Mouse (Mus musculus) intestine, embryonic 15.5 days (tissue): Measurements from ENCODE around the gene Chkb. TPM values are rescaled to one million over a fixed set of nuclear protein-coding genes. Genes with fewer than 3 reads are reported as not detected.

Experiments
- ATAC-seq: fragments of 200-750 bp; cut with Nextera tagmentation; 2 replicates; pipeline ENCODE4 v1.8.0; 2017; ENCODE audit warnings: moderate TSS enrichment, moderate library complexity
- H3K27ac ChIP-seq: fragments of 300-500 bp; sonication (generic); 2 replicates; pipeline ENCODE4 v1.5.1; 2015; ENCODE audit warnings: mild to moderate bottlenecking, inconsistent platforms
- H3K27me3 ChIP-seq: fragments of 300-500 bp; sonication (generic); replicated peaks from 2 replicates; pipeline ENCODE4 v1.6.1; 2015; ENCODE audit warnings: inconsistent platforms
- H3K36me3 ChIP-seq: fragments of 300-500 bp; sonication (generic); 2 replicates; pipeline ENCODE4 v1.6.1; 2015; ENCODE audit warnings: inconsistent platforms
- H3K4me1 ChIP-seq: fragments of 300-500 bp; sonication (generic); replicated peaks from 2 replicates; pipeline ENCODE4 v1.6.1; 2015; ENCODE audit warnings: inconsistent platforms
- H3K4me2 ChIP-seq: fragments of 300-500 bp; sonication (generic); replicated peaks from 2 replicates; pipeline ENCODE4 v1.6.1; 2015; ENCODE audit warnings: mild to moderate bottlenecking, inconsistent platforms
- H3K4me3 ChIP-seq: fragments of 300-500 bp; sonication (generic); replicated peaks from 2 replicates; pipeline ENCODE4 v1.5.1; 2015; ENCODE audit warnings: inconsistent platforms
- H3K9ac ChIP-seq: fragments of 300-500 bp; sonication (generic); 2 replicates; pipeline ENCODE4 v1.6.1; 2015; ENCODE audit warnings: inconsistent platforms
- H3K9me3 ChIP-seq: fragments of 300-500 bp; sonication (generic); 2 replicates; pipeline ENCODE4 v1.6.1; 2016; ENCODE audit warnings: inconsistent platforms
- WGBS: fragments of 180-500 bp; shearing (Covaris S2); methylation state at CpG from one replicate; pipeline ENCODE4 v1.1.7; 2015; 5-methylcytosine and 5-hydroxymethylcytosine counted together
- polyA plus RNA-seq: library from polyadenylated mRNA; unstranded; fragments of >200 nt; fragmentation: Nextera tagmentation; extraction: Ambion mirVana; gene quantifications from 2 replicates; pipeline ENCODE4 v1.2.1, GENCODE M21; 2015

The Chkb gene
- 52.6 and 61.8 TPM in 2 replicates for polyA plus RNA-seq

- no peaks in the 10 kb centered on the region for H3K9me3 ChIP-seq
- H3K27me3 ChIP-seq, result no peaks in the 10 kb centered on the region
- peak within 1 kb of the TSS; percentile 88 for H3K4me2 ChIP-seq
- H3K36me3 ChIP-seq, result peaks cover 15% of the 10 kb centered on the region
- H3K4me1 ChIP-seq, result 0 out of 2 replicates have a peak, but pooled peaks cover 4% of the 10 kb centered on the region
- peak within 1 kb of the TSS; percentile 81 for H3K4me3 ChIP-seq
- WGBS, result under 1% methylated on average over 70 of the region's 70 CpGs
- peak within 1 kb of the TSS; percentile 99 for H3K27ac ChIP-seq
- peak within 1 kb of the TSS; percentile 83 for H3K9ac ChIP-seq
- peak; percentile 96 for ATAC-seq
These were observed at the start of gene Chkb, which contains the start of the genes C730034F03Rik and Gm44502 for GRCm38 (mm10) chr15:89429352-89430221. Gene Chkb, minus strand, starts transcription at chr15:89429908. Gene C730034F03Rik, plus strand, starts transcription at chr15:89429589. Gene Gm44502, minus strand, starts transcription at chr15:89429696.

- no peak overlapping the region for H3K9ac ChIP-seq
- H3K4me2 ChIP-seq, result no peak overlapping the region
- no peaks in the 10 kb centered on the region for H3K9me3 ChIP-seq
- ATAC-seq, result no peak
- H3K4me3 ChIP-seq, result no peak overlapping the region
- H3K4me1 ChIP-seq, result peaks cover 8% of the 10 kb centered on the region; the same call in 1 of the 2 replicates
- no peaks in the 10 kb centered on the region for H3K36me3 ChIP-seq
- no peak overlapping the region for H3K27ac ChIP-seq
- no peaks in the 10 kb centered on the region for H3K27me3 ChIP-seq
- WGBS, result 84% methylated on average over 3 of the region's 3 CpGs
These were observed 48.9 kb upstream of the Chkb start for GRCm38 (mm10) chr15:89478622-89479021.

- WGBS, result 69% methylated on average over 8 of the region's 8 CpGs
These were observed 48.1 kb upstream of the Chkb start for GRCm38 (mm10) chr15:89477806-89478205.

GRCm38 (mm10) chr15:89477091-89477491 lies 47.4 kb upstream of the Chkb start, which contains the start of gene Arsa:
Gene Arsa, minus strand, starts transcription at chr15:89477425.
- Histone ChIP-seq H3K36me3 (no peaks in the 10 kb centered on the region), H3K4me3 (peak within 1 kb of the TSS; percentile 55), H3K4me2 (peak within 1 kb of the TSS; percentile 86), H3K27ac (peak within 1 kb of the TSS; percentile 76), H3K4me1 (peaks cover 8% of the 10 kb centered on the region; the same call in 1 of the 2 replicates), H3K27me3 (no peaks in the 10 kb centered on the region), H3K9ac (peak within 1 kb of the TSS; percentile 52), H3K9me3 (no peaks in the 10 kb centered on the region)
- no peak for ATAC-seq
- 28% methylated on average over 9 of the region's 9 CpGs for WGBS

More at GRCm38 (mm10) chr15:89477806-89478205, 48.1 kb upstream of the Chkb start:
- Histone ChIP-seq H3K4me1 (peaks cover 8% of the 10 kb centered on the region; the same call in 1 of the 2 replicates), H3K27me3 (no peaks in the 10 kb centered on the region), H3K4me3 (no peak overlapping the region), H3K9me3 (no peaks in the 10 kb centered on the region), H3K9ac (no peak overlapping the region), H3K36me3 (no peaks in the 10 kb centered on the region), H3K4me2 (no peak overlapping the region), H3K27ac (no peak overlapping the region)
- ATAC-seq, result no peak

- Histone ChIP-seq H3K4me2 (peak overlapping the region; percentile 86), H3K27me3 (no peaks in the 10 kb centered on the region), H3K9ac (peak overlapping the region; percentile 52), H3K4me1 (peaks cover 8% of the 10 kb centered on the region; the same call in 1 of the 2 replicates), H3K36me3 (no peaks in the 10 kb centered on the region), H3K9me3 (no peaks in the 10 kb centered on the region), H3K4me3 (peak overlapping the region; percentile 55), H3K27ac (peak overlapping the region; percentile 76)
- no peak for ATAC-seq
- 3% methylated on average over 5 of the region's 5 CpGs for WGBS
These were observed 46.7 kb upstream of the Chkb start for GRCm38 (mm10) chr15:89476475-89476815.

- Histone ChIP-seq H3K9me3 (no peaks in the 10 kb centered on the region), H3K4me1 (peaks cover 8% of the 10 kb centered on the region; the same call in 1 of the 2 replicates), H3K36me3 (no peaks in the 10 kb centered on the region), H3K27ac (peak overlapping the region; percentile 76), H3K4me2 (peak overlapping the region; percentile 86), H3K4me3 (peak overlapping the region; percentile 55), H3K27me3 (no peaks in the 10 kb centered on the region), H3K9ac (peak overlapping the region; percentile 52)
- 9% methylated on average over 44 of the region's 44 CpGs for WGBS
- ATAC-seq, result peak; percentile 98
These were observed 46.1 kb upstream of the Chkb start for GRCm38 (mm10) chr15:89475611-89476474.

- H3K27me3 ChIP-seq, result no peaks in the 10 kb centered on the region
- H3K36me3 ChIP-seq, result no peaks in the 10 kb centered on the region
- no peak for ATAC-seq
- H3K9ac ChIP-seq, result peak overlapping the region; percentile 52
- peak overlapping the region; percentile 55 for H3K4me3 ChIP-seq
- no peaks in the 10 kb centered on the region for H3K9me3 ChIP-seq
- WGBS, result 89% methylated on average over 7 of the region's 7 CpGs
- peaks cover 8% of the 10 kb centered on the region; the same call in 1 of the 2 replicates for H3K4me1 ChIP-seq
- H3K27ac ChIP-seq, result no peak overlapping the region
- H3K4me2 ChIP-seq, result peak overlapping the region; percentile 86
These were observed 45.5 kb upstream of the Chkb start for GRCm38 (mm10) chr15:89475293-89475600.

- no peaks in the 10 kb centered on the region for H3K27me3 ChIP-seq
- H3K4me2 ChIP-seq, result peak overlapping the region; percentile 86; the same call in 1 of the 2 replicates
- 95% methylated on average over 19 of the region's 19 CpGs for WGBS
- no peak overlapping the region for H3K27ac ChIP-seq
- no peaks in the 10 kb centered on the region for H3K36me3 ChIP-seq
- no peaks in the 10 kb centered on the region for H3K9me3 ChIP-seq
- no peak for ATAC-seq
- peaks cover 8% of the 10 kb centered on the region; the same call in 1 of the 2 replicates for H3K4me1 ChIP-seq
- no peak overlapping the region for H3K4me3 ChIP-seq
- no peak overlapping the region for H3K9ac ChIP-seq
These were observed 45.0 kb upstream of the Chkb start for GRCm38 (mm10) chr15:89474596-89475292.

- H3K4me1 ChIP-seq, result peaks cover 8% of the 10 kb centered on the region; the same call in 1 of the 2 replicates
- H3K4me3 ChIP-seq, result no peak overlapping the region
- no peaks in the 10 kb centered on the region for H3K27me3 ChIP-seq
- H3K9ac ChIP-seq, result no peak overlapping the region
- H3K27ac ChIP-seq, result no peak overlapping the region
- WGBS, result 97% methylated on average over 8 of the region's 8 CpGs
- no peak overlapping the region for H3K4me2 ChIP-seq
- H3K9me3 ChIP-seq, result no peaks in the 10 kb centered on the region
- no peaks in the 10 kb centered on the region for H3K36me3 ChIP-seq
- ATAC-seq, result no peak
These were observed 44.2 kb upstream of the Chkb start for GRCm38 (mm10) chr15:89473921-89474320.

GRCm38 (mm10) chr15:89473370-89473769 lies 43.7 kb upstream of the Chkb start:
- H3K4me1 ChIP-seq, result peaks cover 8% of the 10 kb centered on the region; the same call in 1 of the 2 replicates
- H3K36me3 ChIP-seq, result no peaks in the 10 kb centered on the region
- no peak overlapping the region for H3K4me2 ChIP-seq
- no peaks in the 10 kb centered on the region for H3K9me3 ChIP-seq
- no peak overlapping the region for H3K9ac ChIP-seq
- H3K4me3 ChIP-seq, result no peak overlapping the region
- no peaks in the 10 kb centered on the region for H3K27me3 ChIP-seq
- H3K27ac ChIP-seq, result no peak overlapping the region
- ATAC-seq, result no peak
- 84% methylated on average over 9 of the region's 9 CpGs for WGBS

- H3K4me3 ChIP-seq, result no peak overlapping the region
- H3K4me1 ChIP-seq, result peaks cover 8% of the 10 kb centered on the region; the same call in 1 of the 2 replicates
- H3K9me3 ChIP-seq, result no peaks in the 10 kb centered on the region
- H3K36me3 ChIP-seq, result no peaks in the 10 kb centered on the region
- no peak for ATAC-seq
- H3K27me3 ChIP-seq, result no peaks in the 10 kb centered on the region
- 77% methylated on average over 4 of the region's 4 CpGs for WGBS
- H3K4me2 ChIP-seq, result no peak overlapping the region
- H3K9ac ChIP-seq, result no peak overlapping the region
- H3K27ac ChIP-seq, result no peak overlapping the region
These were observed 41.8 kb upstream of the Chkb start for GRCm38 (mm10) chr15:89471476-89471875.
